Mouse (Mus musculus) thymus, postnatal 36 days (tissue): ENCODE measurements around the gene Duox1.

Source experiments
- DNase-seq, 2 experiments: peaks; one replicate each; pipeline ENCODE4 v3.0.0; 2022; ENCODE audit warnings: mixed read lengths in 2 of 2

Duox1 gene

DNA sequence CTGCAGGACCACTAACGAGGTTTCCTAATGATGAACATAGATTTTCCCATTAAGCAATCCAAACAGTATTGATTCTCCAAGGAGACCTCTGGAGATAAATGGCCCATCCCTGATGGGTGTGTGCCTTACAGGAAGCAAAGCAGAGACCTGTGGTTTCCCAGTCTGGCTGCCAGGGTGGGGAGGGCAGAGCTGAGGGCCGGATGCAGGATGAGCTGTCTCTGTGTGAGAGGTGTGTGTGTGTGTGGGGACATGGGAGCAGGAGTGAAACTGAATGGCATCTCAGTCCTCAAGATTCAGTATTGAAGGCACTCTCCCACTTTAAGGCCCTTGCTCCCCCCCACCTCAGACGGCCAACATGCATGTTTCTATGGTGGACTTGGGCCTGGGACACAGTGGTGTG is 40.7 kb downstream of the Duox1 start:
- no peak for DNase-seq

DNA sequence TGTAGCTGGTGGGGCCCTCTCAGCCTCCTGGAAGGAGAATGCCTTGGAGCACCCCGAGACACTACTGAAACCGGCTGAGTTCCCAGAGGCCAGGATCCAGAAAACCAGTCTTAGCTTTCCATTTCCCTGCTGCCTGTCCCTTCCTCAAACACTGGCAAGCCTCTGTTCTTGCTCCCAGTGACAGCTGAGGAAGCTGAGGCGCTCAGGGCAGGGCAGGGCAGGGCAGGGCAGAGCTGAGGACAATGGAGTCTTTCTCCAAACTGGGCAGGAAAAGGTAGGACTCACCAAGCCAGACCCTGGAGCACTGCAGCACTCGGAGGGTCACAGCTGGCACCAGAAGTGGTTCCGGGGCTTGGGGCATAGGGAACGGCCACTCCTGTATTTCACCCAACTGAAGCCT is 44.8 kb downstream of the Duox1 start:
- DNase-seq = no peak

DNA sequence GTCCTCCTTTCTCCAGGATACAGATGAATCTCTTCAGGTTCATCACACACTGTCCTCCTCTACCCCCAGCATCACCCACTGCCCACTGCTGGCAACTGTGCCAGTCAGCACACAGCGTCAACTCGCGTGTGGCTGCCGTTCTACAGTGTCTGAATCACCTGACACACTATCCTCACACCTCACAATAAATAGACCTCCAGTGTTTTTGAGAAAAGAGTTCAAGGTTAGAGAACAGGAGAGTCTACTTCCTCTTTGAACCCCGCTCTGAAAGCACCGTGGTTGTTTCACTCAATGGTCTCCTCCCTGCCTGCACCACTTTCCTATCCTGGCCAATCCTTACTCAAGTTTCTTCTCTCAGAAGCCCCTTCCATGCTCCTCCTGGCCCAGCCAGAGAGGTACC is 45.7 kb downstream of the Duox1 start:
- no peak for DNase-seq

DNA sequence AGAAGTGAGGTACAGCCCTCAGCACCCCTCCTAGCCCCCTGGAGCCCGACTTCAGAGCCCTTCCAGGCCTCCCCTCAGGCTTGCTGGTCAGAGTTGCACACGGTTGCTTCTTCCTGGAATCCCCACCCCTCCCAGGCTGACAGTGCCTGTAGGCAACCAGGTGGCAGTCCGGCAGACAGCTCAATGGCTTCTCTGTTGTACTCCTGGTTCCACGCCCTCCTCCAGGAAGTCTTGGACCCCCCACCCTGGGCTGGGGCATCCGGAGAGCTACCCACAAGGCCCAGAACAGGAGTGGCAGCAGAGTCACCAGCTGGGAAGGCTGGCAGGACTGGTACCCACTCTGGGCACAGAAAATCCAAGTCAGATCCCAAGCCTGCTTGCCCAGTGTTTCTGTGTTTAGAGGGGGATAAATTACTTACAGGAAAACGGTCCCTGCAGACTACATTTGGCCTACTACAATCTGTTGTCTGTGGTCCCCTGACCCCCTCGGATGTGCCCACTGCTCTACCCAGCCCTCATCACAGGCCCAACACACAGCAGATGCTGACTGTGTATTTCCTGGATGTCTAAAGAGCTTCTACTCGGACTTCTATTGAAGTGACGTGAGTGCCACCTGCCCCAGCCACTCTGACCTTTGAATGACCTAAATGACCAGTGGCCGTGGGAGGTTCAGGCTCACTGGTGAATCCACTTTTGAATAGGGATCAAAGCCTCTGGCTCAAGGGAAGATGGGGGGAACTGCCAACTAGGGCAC is 46.6 kb downstream of the Duox1 start:
- DNase-seq = no peak

DNA sequence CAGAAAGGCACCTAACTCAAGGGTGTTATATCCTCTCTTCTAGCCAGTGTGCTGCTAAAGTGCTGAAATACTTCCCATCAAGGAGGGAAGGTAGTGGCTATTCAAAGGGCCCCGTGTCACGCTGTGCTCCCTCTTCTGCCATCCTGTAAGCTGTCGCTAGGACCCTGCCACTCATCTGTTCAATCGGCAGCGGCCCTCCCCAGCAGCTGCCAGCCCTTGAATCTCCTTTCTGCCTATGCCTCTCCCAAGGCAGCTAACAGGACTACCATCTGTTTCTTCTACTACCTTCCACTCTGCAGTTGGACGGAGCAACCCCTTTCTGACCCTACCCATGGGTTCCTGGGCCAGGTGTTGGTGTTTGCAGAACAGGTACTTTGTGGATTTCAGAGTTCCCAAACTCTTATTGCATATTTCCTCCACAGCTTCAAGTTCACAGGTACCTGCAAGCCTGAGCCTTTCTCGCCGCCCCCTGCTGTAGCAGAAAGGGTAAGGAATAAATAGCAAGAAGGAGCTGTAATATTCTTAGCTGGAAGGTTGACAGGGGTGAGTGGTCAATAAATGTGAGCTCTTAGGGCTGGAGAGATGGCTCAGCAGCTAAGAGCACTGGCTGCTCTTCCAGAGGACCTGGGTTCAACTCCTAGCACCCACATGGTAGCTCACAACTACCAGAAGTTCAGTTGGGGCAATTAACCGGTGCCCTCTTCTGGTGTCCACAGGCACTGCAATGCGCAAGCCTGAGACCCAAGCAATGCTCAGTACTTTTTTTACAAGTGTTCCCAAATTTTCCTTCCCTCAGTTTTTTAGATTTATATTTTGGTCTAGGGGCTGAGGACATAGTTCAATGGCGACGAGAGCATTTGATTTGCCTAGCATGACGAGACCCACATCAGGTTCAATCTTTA is 47.4 kb downstream of the Duox1 start:
- DNase-seq = no peak

DNA sequence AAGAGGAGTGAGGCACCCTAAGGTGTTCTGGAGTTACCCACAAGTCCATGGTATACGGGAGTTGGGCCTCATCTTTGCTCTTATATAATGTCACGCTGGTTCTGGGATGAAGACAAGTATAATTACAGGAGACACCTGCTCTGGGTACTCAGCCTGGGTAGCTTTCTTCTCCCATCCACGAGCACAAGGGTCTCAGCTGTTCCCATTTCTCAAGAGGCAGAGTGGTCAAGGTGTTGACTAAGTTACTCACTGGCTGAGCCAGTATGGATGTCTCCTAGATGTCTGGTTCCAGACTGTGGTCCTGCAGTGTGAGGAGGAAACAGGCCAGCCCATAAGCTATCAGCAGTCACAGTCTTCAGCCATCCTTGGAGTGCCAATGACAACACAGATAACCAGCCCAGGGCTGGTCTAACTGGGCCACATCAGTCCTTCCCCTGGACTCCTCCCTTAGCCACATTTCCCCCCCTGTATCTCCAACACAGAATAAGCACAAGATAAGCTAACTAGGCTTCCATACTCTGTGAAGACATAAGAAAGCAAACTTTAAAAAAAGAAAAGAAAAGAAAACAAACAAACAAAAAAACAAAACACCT is 49.0 kb downstream of the Duox1 start:
- no peak for DNase-seq

DNA sequence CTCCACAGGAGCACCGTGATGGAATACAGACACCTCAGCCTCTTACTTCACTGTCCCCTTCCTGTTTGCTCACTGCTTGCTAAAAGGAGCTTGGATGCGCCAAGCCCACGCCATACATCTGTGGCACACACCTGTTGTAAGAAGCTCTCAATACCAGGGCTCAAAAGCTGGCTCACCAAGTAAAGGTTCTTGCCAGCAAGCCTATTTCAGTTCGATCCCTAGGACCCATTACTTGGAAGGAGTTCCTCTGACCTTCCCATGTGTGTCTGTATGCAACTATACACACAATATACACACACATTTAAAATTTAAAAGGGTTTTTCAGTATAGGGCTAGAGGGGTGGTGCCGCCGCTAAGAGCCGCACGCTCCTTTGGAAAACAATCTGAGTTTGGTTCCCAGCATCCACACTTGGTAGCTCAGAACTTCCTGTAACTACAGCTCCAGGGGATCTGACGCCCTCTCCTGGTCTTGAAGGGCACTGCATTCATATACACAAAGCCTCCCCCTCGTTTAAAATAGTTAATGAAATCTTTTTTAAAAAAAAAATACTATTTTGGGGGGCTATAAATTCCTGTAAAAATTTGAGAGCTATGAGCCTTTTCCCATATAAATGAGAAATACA is 49.9 kb downstream of the Duox1 start:
- no peak for DNase-seq

DNA sequence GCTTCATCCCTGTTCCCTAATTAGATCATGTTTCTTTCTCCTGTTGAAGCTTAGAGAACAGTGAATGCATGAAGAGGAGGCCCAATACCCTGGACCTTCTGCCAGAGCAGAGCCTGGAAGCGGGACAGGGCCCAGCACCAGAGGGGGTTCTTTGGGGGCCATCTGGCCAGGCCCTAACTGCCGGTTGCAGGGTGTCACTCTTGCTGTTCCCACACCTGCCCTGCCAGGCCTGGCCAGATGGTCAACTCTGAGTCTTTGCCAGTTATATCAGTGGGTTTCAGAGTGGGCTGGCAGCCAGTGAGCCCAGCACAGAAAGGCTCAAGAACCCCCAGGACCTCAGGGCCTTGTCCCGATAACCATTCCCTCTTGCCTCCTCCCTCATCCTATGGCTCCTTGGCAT is 50.6 kb downstream of the Duox1 start:
- DNase-seq = no peak

DNA sequence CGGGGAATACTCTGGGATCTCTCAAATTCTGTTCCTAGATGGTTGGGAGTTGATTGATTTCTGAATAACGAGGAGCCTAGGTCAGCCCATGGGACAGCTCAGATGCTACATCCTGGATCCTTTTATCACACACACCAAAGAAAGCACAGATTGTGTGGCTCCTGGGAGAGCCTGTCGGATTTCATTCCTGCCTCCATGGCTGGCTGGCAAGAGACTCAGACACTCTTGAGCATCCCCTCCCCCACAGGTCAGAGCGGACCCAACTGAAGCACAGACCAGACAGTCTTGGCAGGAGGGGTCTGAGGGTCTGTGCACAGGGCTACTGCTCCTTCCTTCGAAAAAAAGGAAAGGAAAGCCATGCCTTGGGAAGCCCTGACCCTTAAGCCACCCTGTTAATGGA is 51.2 kb downstream of the Duox1 start:
- DNase-seq = no peak

DNA sequence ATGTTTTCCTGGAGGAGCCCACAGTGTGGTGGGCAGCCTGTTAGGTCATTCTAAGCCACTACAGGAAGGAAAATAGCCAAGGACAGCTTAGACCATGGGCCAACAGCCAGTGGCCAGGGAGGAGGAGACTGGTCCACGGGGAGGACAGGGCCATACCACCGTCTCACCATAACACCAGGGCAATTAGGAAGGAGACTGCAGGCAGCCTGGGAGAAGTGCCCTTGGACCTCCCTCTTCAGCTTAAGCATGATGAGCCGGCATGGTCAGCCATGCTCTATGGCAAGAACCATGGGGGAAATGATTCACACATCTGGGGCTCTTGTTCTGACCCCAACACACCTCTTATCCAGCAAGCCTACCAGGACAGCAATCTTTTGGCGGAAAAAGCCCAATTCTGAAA is 51.7 kb downstream of the Duox1 start:
- no peak for DNase-seq

DNA sequence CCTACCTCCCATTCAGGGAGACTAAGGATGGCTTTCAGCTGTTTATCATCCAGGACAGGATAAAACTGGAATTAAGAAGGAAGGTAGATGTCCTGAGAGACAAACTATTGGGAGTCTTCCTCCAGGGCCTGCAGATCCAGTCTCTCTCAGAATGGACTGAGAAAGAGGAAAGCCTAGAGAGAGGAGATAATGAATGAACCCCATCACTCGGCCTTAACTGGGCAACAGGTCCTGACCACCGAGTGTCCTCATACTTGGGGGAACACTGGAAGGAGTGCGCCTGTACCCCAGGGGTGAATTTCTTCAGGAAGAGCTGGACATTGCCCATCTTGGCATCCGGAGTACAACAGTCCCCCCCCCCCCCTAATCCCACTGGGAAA is 52.2 kb downstream of the Duox1 start:
- DNase-seq = no peak

DNA sequence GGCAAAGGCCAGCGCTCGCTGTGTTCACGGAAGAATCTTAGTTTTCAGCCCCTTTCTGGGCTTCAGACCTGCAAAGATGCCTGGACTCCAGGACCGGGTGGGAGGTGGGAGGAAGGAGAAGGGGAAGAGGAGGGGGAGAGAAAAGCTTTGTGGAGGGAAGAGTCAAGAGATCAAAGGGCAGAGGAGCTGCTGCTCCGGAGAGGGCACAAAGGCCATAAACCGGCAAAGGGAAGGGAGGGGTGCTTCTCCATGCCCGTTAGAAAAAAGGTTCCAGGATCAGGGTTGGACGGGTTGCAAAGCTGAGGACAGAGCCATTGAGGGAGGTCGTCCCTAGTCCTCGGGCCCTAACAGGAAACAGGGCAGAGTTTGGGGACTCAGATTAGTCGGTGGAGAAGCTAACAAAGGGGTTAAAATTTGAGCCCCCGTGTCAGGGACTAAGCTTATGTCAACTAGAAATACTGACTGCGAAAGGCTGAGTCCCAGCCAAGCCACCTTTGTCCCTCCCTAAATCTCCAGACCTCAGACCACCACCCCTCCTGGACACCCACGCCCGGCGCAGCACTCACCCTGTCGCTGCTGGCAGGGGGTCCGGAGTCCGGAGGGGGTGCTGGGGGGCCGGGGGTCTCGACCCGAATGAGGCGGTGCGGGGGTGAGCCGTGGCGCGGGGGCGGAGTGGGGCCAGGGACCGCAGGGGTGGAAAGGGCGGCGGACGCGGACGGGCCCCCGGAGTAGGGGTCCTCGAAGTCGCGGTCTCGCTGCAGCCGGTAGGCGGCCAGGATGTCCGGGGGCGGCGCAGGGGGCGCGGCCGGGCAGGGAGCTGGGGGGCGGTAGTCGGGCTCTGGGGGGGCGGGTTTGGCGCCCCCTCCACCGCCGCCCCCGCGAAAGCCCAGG is 52.9 kb downstream of the Duox1 start:
- DNase-seq = peak in 1 of 2 experiments; percentile 30

DNA sequence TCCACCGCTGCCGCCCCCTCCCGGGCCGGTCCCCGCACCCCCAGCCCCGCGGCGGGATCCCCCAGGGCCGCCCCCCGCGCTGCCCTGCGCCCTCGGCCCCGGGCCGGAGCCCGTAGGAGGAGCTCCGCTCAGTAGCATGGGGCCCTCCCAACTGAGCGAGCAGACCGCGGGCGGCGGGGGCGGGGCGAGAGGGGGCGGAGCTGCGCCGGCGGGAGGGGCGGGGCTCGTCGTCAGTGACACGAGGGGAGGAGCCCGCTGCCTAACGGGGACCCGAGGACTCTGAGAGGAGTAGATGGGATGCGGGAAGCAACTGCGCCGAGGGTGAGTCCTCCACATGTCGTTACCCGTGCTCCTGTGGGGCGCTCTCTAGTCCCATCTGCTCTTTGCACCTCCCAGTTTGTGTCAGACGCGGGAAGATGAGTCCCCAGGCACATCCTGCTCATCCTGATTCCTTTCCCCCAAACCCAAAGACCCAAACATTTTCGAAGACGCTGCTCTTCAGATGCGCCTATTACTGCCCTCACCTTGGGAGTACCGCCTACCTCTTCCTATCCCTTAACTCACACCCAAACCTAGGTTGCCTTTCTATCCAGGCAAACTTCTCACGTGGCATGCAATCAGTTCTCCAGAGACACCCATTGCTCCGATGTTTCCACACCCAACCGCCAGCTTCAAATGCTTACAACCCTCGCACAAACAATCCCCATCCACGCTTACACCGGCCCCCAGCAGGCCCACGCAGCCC is 53.7 kb downstream of the Duox1 start, which contains the start of gene Shf:
Gene Shf (minus strand): TSS at position 168 of the 745 bp plus-strand sequence.
- DNase-seq = peak; percentile 90 to 91

DNA sequence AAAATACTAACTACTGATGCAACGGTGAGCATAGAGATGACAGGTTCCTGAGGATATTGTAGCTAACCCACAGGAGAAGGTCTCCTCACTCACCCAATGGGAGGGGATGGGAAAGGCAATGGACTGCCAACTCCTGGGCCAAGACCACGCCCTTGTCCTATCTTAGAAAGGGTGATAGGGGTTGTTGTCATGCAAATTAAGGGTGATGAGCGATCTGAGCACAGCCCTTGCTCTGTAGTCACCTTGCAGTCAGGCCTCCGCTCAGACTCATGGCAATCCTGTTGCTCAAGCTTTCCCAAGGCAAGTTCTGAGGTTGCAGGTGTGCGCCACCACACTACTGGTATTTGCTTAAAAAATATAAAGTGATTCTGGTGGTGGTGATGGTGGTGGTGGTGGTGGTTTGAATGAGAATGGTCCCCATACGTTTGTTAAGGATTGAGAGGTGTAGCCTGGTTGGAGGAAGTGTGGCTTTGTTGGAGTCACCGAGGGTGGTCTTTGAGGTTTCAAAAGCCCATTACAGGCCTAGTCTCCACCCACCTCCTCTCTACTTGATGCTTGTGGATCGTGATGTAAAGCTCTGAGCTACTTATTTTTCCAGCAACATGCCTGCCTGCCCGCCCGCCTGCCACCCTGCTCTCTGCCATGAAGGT is 54.8 kb downstream of the Duox1 start:
- DNase-seq = no peak

DNA sequence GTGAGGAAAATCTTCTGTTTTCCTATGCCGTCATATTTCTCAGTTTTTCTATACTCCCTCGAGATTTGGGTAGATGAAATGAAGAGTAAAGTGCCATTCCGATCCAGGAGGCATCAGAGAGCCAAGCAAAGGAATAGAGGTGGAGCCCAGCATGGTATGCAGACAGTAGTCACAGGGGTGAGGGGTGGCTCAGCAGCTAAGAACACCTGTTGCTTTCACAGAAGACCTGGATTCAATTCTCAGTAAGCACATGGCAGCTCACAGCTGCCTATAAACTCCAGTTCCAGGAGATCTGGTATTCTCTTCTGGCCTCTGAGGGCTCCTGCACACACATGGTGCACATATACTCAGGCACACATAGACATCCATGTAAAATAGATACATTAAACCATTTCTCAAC is 56.6 kb downstream of the Duox1 start:
- no peak for DNase-seq

DNA sequence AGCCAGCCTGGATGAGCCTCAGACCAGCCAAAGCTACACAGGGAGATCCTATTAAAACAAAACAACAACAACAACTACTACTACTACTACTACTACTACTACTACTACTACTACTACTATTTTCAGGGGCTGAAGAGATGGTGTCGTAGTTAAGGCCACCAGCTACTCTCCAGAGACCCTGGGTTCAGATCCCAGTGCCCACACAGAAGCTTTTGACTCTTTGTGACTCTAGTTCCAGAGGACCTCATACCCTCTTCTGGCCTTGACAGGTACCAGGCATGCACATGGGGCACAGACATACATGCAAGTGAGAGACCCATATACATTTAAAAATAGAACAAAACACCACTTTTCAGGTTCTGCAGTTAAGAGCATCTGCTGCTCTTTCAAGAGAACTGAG is 57.1 kb downstream of the Duox1 start:
- DNase-seq = no peak

DNA sequence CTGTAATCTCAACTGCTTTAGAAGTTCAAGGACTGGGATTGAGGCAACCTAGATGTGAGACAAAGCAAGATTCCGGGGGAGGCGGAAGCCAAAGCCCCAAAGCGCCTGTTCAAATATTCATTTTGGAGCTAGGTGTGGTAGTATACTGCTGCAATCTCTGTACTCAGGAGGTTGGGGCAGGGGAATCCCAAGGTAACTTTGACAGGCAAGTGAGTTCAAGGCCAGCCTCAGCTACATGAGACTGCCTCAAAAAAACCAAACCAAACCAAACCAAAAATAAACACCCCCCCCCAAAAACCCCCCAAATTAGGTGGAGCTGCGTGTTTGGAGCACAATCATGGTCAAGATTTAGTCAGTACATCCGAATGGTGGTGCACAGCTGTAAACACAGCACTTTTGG is 58.5 kb downstream of the Duox1 start:
- DNase-seq = no peak

DNA sequence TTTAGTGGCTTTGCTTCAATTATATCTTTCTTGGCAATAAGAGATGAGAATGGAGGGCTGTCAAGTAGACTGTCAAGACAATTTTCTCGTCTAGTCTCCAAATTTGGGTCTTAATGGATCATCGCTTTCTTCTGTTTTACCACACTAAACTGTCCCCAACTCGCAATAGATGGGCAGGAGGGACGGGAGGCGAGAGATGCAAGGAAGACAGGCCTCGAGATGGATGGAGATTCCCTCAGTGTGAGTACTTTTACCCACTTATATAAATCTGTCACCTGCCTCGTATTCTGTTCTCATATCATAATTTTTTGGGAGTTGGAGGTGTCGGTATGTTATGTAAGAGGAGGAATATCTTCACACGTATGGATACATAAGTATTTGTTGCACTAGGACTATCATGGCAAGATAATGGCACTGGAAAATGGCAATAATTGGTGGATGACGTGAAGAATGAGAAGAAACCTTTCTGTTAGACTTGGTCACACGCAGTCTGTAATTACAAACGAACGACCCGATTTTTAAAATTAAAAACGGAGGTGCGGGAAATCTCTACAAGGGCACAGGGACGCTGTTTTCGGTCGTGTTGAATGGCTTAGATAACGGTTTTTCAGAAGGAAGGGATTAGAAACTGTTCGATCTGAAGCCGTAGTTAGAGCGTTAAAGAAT is 59.3 kb downstream of the Duox1 start:
- DNase-seq = no peak

DNA sequence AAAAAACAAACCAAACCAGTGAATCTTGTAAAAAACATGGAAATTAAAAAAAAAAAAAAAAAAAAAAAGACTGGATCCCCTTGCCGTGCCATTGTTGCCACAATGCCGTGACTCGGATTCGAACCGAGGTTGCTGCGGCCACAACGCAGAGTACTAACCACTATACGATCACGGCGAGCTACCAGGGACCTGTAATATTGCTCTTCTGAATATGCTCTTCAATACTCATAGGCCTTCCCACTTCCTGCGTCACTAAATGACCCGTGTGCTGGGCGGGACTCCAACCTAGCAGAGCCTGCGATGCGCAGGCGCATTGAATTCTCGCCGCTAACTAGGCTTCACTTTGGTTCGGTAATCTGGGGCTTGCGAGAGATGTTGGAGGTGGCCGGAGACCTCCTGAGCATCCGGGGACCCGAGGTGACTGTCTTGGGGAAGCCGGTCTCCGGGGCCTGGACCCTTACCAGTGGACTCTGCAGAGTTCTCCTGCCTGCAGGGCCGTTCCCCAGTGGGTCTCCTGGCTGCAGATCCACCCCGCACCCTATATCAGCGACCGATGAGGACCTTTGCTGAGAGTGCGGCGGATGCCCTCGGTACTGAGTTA is 60.0 kb downstream of the Duox1 start:
- DNase-seq = peak; percentile 87 to 92

DNA sequence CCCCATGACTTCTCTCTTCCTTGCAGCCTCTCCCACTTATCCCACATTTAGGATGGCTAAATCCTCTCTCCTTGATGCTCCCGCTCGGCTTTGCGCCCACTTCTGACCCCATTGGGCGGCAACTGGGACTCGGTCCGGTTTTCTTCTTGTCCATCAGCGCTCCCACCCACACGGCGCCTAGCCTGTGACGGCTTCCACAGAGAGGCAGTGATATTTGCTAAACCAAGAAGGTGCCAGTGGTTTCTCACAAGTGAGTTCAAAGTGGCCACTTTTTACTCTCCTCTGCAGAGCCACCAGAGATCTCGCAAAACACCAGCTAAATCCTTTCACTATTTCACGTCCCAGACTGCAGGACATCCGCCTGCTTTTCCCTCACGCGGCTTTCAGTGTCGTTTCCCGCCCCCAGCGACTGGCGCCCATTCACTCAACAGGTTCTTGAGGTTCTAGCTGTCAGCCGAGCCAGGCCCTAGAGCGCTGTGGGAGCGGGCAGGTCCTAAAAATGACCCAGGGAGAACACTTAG is 60.6 kb downstream of the Duox1 start:
- peak; percentile 50 to 61 for DNase-seq
